In genomic region chr5:30797482-30797881, GRCm38 (mm10) we compare ENCODE assay signal across 9 mouse cellular contexts. TPM values are rescaled to one million over a fixed set of nuclear protein-coding genes. Genes with fewer than 3 reads are reported as not detected.
DNase-seq lines count a peak whose midpoint lies in the region; ATAC-seq lines count a peak whose summit lies in the region.
"Had no signal": no experiment of that assay in that cellular context is flagged by ENCODE, and none has a peak within 500 bp of the region (broad histone marks: within the 10 kb centered on the region; RNA-seq: fewer than 3 reads in every experiment).

No protein-coding gene starts in this region.

- H3K4me2 ChIP-seq in forebrain, embryonic 15.5 days (replicated peaks) = no peak overlapping the region
- H3K4me2 ChIP-seq: embryonic facial prominence, embryonic 15.5 days had no signal

- H3K4me3 ChIP-seq in forebrain, embryonic 15.5 days = no peak overlapping the region
- H3K4me3 ChIP-seq: embryonic facial prominence, embryonic 15.5 days had no signal

- no peaks in the 10 kb centered on the region for H3K9me3 ChIP-seq in forebrain, embryonic 15.5 days
- H3K9me3 ChIP-seq: embryonic facial prominence, embryonic 15.5 days had no signal

- peak overlapping the region; percentile 7; the same call in 1 of the 2 replicates for H3K27ac ChIP-seq in forebrain, embryonic 15.5 days (replicated peaks)
- H3K27ac ChIP-seq: embryonic facial prominence, embryonic 15.5 days; macrophage had no signal

- H3K4me1 ChIP-seq in forebrain, embryonic 15.5 days = peaks cover 6% of the 10 kb centered on the region; the same call in 1 of the 2 replicates
- H3K4me1 ChIP-seq: embryonic facial prominence, embryonic 15.5 days had no signal

- ATAC-seq in forebrain, embryonic 15.5 days (replicated peaks) = peak; percentile 42; the same call in 1 of the 2 replicates
- ATAC-seq in megakaryocyte progenitor cell, adult 5-6 weeks (replicated peaks; ENCODE audit: poor library complexity) = peak; percentile 94

- peak; percentile 14 for DNase-seq in 416B (ENCODE audit: low read depth)
- DNase-seq in R1 (ENCODE audit: low read depth, low spot score) = peak; percentile 19
- DNase-seq in cerebellum, postnatal 10 days = no peak
- DNase-seq in ovary, postnatal 14 days (ENCODE audit: low spot score) = no peak
- DNase-seq in adrenal gland, adult 2 months = no peak

- peaks cover 62% of the 10 kb centered on the region for H3K36me3 ChIP-seq in forebrain, embryonic 15.5 days
- H3K36me3 ChIP-seq: embryonic facial prominence, embryonic 15.5 days had no signal

- WGBS in forebrain, embryonic 15.5 days = 50% methylated on average over 7 of the region's 7 CpGs

- no peaks in the 10 kb centered on the region for H3K27me3 ChIP-seq in forebrain, embryonic 15.5 days
- H3K27me3 ChIP-seq: embryonic facial prominence, embryonic 15.5 days had no signal

- no peak overlapping the region for H3K9ac ChIP-seq in forebrain, embryonic 15.5 days (replicated peaks)
- H3K9ac ChIP-seq: embryonic facial prominence, embryonic 15.5 days had no signal

RNA-seq across cellular contexts. Expression of gene Mapre3, which starts 17.0 kb away (rescaled TPM):
- 101 and 110 TPM in 2 replicates for polyA plus RNA-seq in forebrain, embryonic 15.5 days (2015; fragmentation: Nextera tagmentation; extraction: Ambion mirVana)
- 0.27 TPM in 1 of 2 replicates, not detected in the other for total RNA-seq in megakaryocyte progenitor cell, adult 5-6 weeks (2015)
- not detected in 2 replicates for total RNA-seq in megakaryocyte progenitor cell, adult 5-6 weeks (2017)
- total RNA-seq in adrenal gland, adult 2 months (2021) = 10 to 100 TPM; 60.0 to 79.0 TPM
- 103 and 134 TPM in 2 replicates for polyA plus RNA-seq in adrenal gland, adult 2 months (2012; rRNA removed)

Comparison
In these comparisons a context has a peak if more than half of its experiments do, and no peak if none do; other contexts are left out.
1. DNase-seq: peak in 416B (single experiment) and R1 (single experiment); none in cerebellum, postnatal 10 days (0 of 2), ovary, postnatal 14 days (single experiment) and adrenal gland, adult 2 months (single experiment).
2. RNA of gene Mapre3, which starts 17.0 kb away (total RNA-seq): 60.0 to 79.0 TPM in adrenal gland, adult 2 months; 0.27 TPM in megakaryocyte progenitor cell, adult 5-6 weeks; every median in the first group is over 10 times any median in the second.